Mouse (Mus musculus) heart, embryonic 16.5 days (tissue): ENCODE results near the gene Btg1. TPM values are rescaled to one million over a fixed set of nuclear protein-coding genes. Genes with fewer than 3 reads are reported as not detected.

Experiments
- ATAC-seq: fragments of 200-750 bp; cut with Nextera tagmentation; replicated peaks from 2 replicates; pipeline ENCODE4 v1.8.0; 2017; ENCODE audit warnings: moderate number of reproducible peaks; ENCODE audit not compliant: insufficient read depth, low FRiP score; ENCODE audit errors: extremely low read depth
- H3K27ac ChIP-seq: fragments of 300-500 bp; sonication (generic); 2 replicates; pipeline ENCODE4 v1.5.1; 2014; ENCODE audit warnings: mild to moderate bottlenecking, low read length, control low read depth, moderate library complexity
- H3K27me3 ChIP-seq: fragments of 300-500 bp; sonication (generic); 2 replicates; pipeline ENCODE4 v1.6.1; 2014; ENCODE audit warnings: low read length, mixed read lengths; ENCODE audit not compliant: control insufficient read depth, insufficient read depth
- H3K36me3 ChIP-seq: fragments of 300-500 bp; sonication (generic); 2 replicates; pipeline ENCODE4 v1.6.1; 2014; ENCODE audit not compliant: control insufficient read depth, insufficient read depth
- H3K4me1 ChIP-seq: fragments of 300-500 bp; sonication (generic); 2 replicates; pipeline ENCODE4 v1.6.1; 2014; ENCODE audit warnings: low read length, mixed read lengths; ENCODE audit not compliant: control insufficient read depth, insufficient read depth
- H3K4me2 ChIP-seq: fragments of 300-500 bp; sonication (generic); 2 replicates; pipeline ENCODE4 v1.6.1; 2014; ENCODE audit warnings: low read depth, mild to moderate bottlenecking, control low read depth, low read length
- H3K4me3 ChIP-seq: fragments of 300-500 bp; sonication (generic); 2 replicates; pipeline ENCODE4 v1.5.1; 2014; ENCODE audit warnings: mild to moderate bottlenecking, control low read depth, low read length
- H3K9ac ChIP-seq: fragments of 300-500 bp; sonication (generic); 2 replicates; pipeline ENCODE4 v1.6.1; 2014; ENCODE audit warnings: low read length, control low read depth
- H3K9me3 ChIP-seq: fragments of 300-500 bp; sonication (generic); replicated peaks from 2 replicates; pipeline ENCODE4 v1.6.1; 2016; ENCODE audit warnings: low read length; ENCODE audit not compliant: control insufficient read depth
- WGBS: fragments of 180-500 bp; shearing (Covaris S2); extraction: QIAGEN DNeasy Blood & Tissue Kit; methylation state at CpG from one replicate; pipeline ENCODE4 v1.1.7; 2014; 5-methylcytosine and 5-hydroxymethylcytosine counted together
- polyA plus RNA-seq: library from polyadenylated mRNA; unstranded; fragments of >200 nt; fragmentation: Nextera tagmentation; extraction: Ambion mirVana; gene quantifications from 2 replicates; pipeline ENCODE4 v1.2.1, GENCODE M21; 2015

Btg1 gene
- polyA plus RNA-seq, 1 experiment from 2014 or later = 56.9 TPM

DNA sequence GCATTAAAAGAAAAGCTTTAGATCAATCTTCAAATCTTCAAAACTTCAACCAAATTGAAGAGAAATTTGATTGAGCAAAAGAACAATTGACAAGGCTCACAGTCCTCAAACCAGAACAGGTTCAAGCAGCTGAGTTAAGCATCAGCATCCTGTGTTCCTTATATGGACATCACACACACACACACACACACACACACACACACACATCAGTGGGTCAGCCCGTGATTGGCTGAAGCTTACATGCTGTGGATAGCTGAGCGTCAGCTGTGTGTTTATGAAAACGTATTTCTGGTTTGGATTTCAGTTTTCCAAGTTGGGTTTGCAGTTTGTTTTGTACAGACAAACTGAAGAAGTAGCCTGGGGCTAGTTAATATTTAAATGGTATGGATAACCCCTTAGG is 32.7 kb downstream of the Btg1 start:
- no peak overlapping the region for H3K4me3 ChIP-seq
- H3K27me3 ChIP-seq = no peaks in the 10 kb centered on the region
- no peak for ATAC-seq
- no peaks in the 10 kb centered on the region for H3K9me3 ChIP-seq
- H3K4me1 ChIP-seq = peaks cover 11% of the 10 kb centered on the region
- no peak overlapping the region for H3K27ac ChIP-seq
- H3K36me3 ChIP-seq = no peaks in the 10 kb centered on the region
- 81% methylated on average over 3 of the region's 3 CpGs for WGBS
- H3K4me2 ChIP-seq = no peak overlapping the region
- no peak overlapping the region for H3K9ac ChIP-seq

DNA sequence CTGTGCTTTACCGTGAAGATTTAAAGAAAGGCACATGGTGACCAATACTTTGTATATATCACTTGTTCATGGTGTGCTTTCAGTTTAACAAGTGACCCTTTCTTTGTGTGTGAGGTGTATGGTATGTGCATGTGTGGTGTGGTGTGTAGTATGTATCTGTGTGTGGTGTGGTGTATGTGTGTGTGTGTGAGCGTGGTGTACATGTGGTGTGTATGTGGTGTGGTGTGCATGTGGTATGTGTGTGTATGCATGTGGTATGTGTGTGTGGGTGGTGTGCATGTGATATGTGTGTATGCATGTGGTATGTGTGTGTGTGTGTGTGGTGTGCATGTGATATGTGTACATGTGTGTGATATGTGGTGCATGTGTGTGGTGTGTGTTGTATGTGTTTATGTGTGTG is 35.6 kb downstream of the Btg1 start:
- H3K4me3 ChIP-seq = no peak overlapping the region
- H3K27me3 ChIP-seq = no peaks in the 10 kb centered on the region
- H3K4me1 ChIP-seq = no peaks in the 10 kb centered on the region; the same call in 1 of the 2 replicates
- WGBS = 87% methylated on average over 2 of the region's 2 CpGs
- H3K4me2 ChIP-seq = no peak overlapping the region
- H3K36me3 ChIP-seq = no peaks in the 10 kb centered on the region
- ATAC-seq = no peak
- no peaks in the 10 kb centered on the region for H3K9me3 ChIP-seq
- H3K9ac ChIP-seq = no peak overlapping the region
- H3K27ac ChIP-seq = no peak overlapping the region

DNA sequence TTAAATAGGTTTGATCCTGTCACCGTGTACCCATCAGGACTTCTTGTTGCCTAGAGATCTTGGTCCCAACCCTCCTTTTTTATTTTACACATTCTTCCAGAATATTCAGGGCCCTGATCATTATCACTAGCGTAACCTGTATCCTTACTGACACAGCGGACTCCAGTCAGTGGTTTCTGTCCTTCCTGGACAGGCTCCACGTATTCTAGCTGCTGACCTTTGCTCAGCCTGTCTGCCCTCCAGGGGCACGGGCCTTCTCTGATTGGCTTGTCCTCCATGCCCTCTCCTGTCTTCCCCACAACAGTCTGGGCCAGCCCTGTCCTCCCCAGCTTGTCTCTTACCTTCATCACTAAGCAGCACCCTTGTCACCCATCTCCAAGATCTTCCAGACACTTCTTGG is 36.2 kb downstream of the Btg1 start:
- Histone ChIP-seq H3K27ac (no peak overlapping the region), H3K4me3 (no peak overlapping the region), H3K9ac (no peak overlapping the region), H3K4me2 (no peak overlapping the region), H3K27me3 (no peaks in the 10 kb centered on the region), H3K36me3 (no peaks in the 10 kb centered on the region), H3K4me1 (no peaks in the 10 kb centered on the region; the same call in 1 of the 2 replicates), H3K9me3 (no peaks in the 10 kb centered on the region)
- WGBS = 81% methylated on average over 5 of the region's 5 CpGs
- ATAC-seq = no peak

DNA sequence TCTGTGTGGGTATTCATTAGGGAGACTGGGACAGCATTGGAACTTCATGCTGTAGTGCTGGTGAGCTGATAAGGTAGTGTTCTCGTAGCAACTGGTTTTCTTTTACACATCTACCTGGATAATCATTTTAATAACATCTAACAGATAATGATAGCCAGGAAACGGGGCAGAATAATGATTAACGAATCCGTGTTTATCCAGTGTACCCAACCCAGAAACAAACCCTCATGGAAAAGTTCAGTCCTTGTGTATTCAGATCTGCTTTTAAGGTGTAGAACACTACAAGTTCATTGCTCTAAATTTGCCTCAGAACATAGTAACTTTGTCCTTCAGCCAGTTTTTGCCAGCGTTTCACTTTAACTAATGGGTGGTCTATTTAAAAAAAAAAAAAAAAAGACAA is 37.3 kb downstream of the Btg1 start:
- WGBS = 81% methylated on average over 5 of the region's 5 CpGs
- Histone ChIP-seq H3K27me3 (no peaks in the 10 kb centered on the region), H3K4me2 (no peak overlapping the region), H3K9me3 (no peaks in the 10 kb centered on the region), H3K36me3 (no peaks in the 10 kb centered on the region), H3K27ac (no peak overlapping the region), H3K4me3 (no peak overlapping the region), H3K4me1 (no peaks in the 10 kb centered on the region; the same call in 1 of the 2 replicates), H3K9ac (no peak overlapping the region)
- no peak for ATAC-seq

DNA sequence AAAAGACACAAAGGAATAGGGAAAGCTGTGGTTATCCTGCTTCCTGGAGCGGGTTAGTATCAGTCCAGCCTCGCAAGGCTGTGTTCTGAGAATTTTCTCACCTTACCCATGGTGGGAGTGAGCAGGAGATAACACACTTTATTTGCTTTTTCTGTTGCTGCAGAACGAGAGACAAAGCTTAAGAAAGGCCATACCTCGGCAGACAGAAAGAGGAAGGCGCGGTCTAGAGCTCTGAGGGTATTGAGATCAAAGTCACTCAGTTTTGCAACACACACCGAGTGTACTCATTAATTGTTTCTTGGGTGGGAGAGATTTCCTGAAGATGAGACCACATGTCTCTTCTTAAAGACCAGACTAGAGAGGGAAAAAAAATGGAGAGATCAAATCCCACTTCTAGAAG is 37.8 kb downstream of the Btg1 start:
- Histone ChIP-seq H3K4me3 (no peak overlapping the region), H3K36me3 (no peaks in the 10 kb centered on the region)
- 61% methylated on average over 7 of the region's 7 CpGs for WGBS

DNA sequence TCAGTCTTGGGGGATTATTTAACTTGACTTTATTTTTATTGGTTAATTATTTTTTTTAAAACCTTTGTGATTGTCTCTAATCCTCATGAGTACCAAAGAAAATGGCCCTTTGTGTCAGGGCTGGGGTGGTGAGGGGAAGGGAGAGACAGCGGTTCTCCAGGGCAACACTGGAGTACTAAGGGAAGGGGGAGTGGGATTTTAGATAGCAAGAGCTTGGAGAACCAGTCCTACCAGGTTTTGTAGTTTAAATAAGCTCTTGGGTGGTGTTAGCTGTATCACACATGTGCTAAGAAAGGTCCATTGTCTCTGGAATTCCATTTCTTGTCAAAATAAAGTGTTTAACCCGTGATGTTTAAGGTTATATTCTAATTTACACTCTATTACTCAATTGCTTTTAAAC is 38.3 kb downstream of the Btg1 start:
- H3K27me3 ChIP-seq = no peaks in the 10 kb centered on the region
- no peak for ATAC-seq
- H3K4me2 ChIP-seq = no peak overlapping the region
- no peaks in the 10 kb centered on the region; the same call in 1 of the 2 replicates for H3K4me1 ChIP-seq
- no peaks in the 10 kb centered on the region for H3K9me3 ChIP-seq
- no peak overlapping the region for H3K9ac ChIP-seq
- 81% methylated on average over 2 of the region's 2 CpGs for WGBS
- H3K4me3 ChIP-seq = no peak overlapping the region
- H3K36me3 ChIP-seq = no peaks in the 10 kb centered on the region
- no peak overlapping the region for H3K27ac ChIP-seq

More for the DNA sequence above, 37.8 kb downstream of the Btg1 start:
- no peak for ATAC-seq
- H3K27ac ChIP-seq = no peak overlapping the region
- no peak overlapping the region for H3K4me2 ChIP-seq
- no peaks in the 10 kb centered on the region for H3K27me3 ChIP-seq
- H3K9me3 ChIP-seq = no peaks in the 10 kb centered on the region
- no peaks in the 10 kb centered on the region; the same call in 1 of the 2 replicates for H3K4me1 ChIP-seq
- no peak overlapping the region for H3K9ac ChIP-seq

DNA sequence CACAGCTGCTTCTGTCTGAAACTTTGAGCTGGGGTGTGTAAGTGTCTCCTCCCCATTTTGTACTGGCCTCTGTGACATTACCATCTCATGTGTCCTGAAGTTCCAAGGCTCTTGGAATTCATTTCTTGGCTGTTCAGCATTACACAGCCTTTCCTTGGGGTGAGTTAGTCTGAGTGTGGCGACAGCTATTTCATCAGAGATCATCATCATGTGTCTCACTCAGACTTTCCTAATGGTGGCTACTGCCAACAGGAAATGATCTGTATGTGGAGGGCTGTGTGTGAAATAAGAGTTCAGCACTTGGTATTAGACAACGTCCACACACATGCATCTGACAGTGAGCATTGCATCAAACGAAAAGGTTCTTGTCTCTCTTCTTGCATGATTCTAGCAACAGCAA is 39.4 kb downstream of the Btg1 start:
- no peak overlapping the region for H3K4me3 ChIP-seq
- H3K4me1 ChIP-seq = no peaks in the 10 kb centered on the region; the same call in 1 of the 2 replicates
- WGBS = 65% methylated on average over 3 of the region's 3 CpGs
- H3K4me2 ChIP-seq = no peak overlapping the region
- no peak overlapping the region for H3K9ac ChIP-seq
- no peak overlapping the region for H3K27ac ChIP-seq
- H3K36me3 ChIP-seq = no peaks in the 10 kb centered on the region
- no peaks in the 10 kb centered on the region for H3K27me3 ChIP-seq
- ATAC-seq = no peak
- H3K9me3 ChIP-seq = no peaks in the 10 kb centered on the region

DNA sequence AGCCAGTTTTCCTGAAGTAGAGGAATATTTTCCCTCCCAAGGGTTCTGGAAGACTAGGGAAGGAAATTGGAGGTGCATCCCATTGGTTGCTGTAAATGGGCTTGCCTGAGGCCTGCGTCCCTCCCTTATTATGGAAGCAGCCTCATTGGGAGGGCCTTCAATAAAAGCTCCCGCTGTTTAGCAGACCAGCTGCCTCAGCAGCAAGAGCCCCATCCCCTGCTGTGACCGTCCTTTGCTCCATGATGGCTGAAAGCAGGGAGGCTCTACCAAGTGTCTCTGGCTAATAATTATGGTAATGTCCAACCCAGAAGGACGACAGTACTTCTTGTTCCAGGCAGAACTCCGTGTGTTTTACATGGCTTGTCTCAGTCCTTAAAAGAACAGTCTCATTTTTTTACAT is 42.1 kb downstream of the Btg1 start:
- H3K9ac ChIP-seq = no peak overlapping the region
- no peak overlapping the region for H3K27ac ChIP-seq
- 49% methylated on average over 5 of the region's 5 CpGs for WGBS

DNA sequence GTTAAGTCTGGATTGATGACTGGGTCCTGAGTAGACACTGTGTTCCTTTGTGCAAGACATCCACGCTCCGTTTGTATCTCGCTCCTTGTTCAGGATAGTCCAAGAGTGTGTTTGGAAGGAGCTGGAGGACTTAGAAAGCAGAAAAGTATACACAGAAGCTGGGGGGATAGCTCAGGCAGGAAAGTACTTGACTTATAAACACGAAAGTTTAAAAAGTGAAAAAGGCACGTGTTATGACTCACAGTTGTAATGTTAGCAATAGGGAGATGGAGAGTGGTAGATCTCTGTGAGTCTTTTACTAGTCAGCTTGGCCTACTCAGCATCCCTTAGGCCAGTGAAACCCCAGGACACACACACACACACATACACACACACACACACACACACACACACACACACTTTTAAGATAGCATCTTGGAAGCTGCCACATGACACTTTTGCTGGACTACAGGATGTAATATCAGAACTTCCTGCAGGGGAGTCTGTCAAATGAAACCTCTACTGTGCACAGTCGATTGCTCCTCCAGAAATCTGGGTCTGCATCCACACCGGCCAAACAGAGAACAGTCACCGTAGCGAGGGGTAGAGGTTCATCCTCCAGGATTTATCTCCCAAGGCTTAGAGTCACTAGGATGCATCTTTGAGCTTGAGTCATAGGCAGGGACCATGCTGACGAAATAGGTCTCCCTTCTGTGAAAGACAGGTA is 43.6 kb downstream of the Btg1 start:
- Histone ChIP-seq H3K9ac (no peak overlapping the region), H3K27me3 (no peaks in the 10 kb centered on the region), H3K4me1 (peaks cover 3% of the 10 kb centered on the region; the same call in 1 of the 2 replicates), H3K4me2 (no peak overlapping the region), H3K36me3 (no peaks in the 10 kb centered on the region), H3K9me3 (no peaks in the 10 kb centered on the region), H3K27ac (no peak overlapping the region), H3K4me3 (no peak overlapping the region)
- no peak for ATAC-seq
- 80% methylated on average over 10 of the region's 10 CpGs for WGBS

More for the DNA sequence above, 42.1 kb downstream of the Btg1 start:
- H3K9me3 ChIP-seq = no peaks in the 10 kb centered on the region
- H3K36me3 ChIP-seq = no peaks in the 10 kb centered on the region
- no peaks in the 10 kb centered on the region; the same call in 1 of the 2 replicates for H3K4me1 ChIP-seq
- no peak overlapping the region for H3K4me2 ChIP-seq
- no peak for ATAC-seq
- H3K27me3 ChIP-seq = no peaks in the 10 kb centered on the region
- no peak overlapping the region for H3K4me3 ChIP-seq
